Mouse (Mus musculus) thymus, postnatal 14 days (tissue): ENCODE data around the gene C2cd3.
A peak's percentile ranks its signal among the peaks of the same experiment; 100 is the strongest.

ENCODE experiments used
- DNase-seq: peaks from one replicate; pipeline ENCODE4 v3.0.0; 2021

Gene C2cd3

GRCm38 (mm10) chr7:100501027-100501843, 129.2 kb downstream of the C2cd3 start:
- DNase-seq: peak; percentile 42

- no peak for DNase-seq
Observed at GRCm38 (mm10) chr7:100501844-100502373, 129.9 kb downstream of the C2cd3 start.

GRCm38 (mm10) chr7:100502374-100502922, 130.4 kb downstream of the C2cd3 start:
- DNase-seq: no peak

GRCm38 (mm10) chr7:100503076-100503475, 131.0 kb downstream of the C2cd3 start:
- peak; percentile 58 for DNase-seq

- DNase-seq: no peak
Observed at GRCm38 (mm10) chr7:100504740-100505487, 132.9 kb downstream of the C2cd3 start.

GRCm38 (mm10) chr7:100506494-100506893, 134.5 kb downstream of the C2cd3 start:
- DNase-seq: no peak

GRCm38 (mm10) chr7:100508670-100509069, 136.6 kb downstream of the C2cd3 start:
- no peak for DNase-seq

- DNase-seq: no peak
Observed at GRCm38 (mm10) chr7:100511602-100512001, 139.6 kb downstream of the C2cd3 start.

GRCm38 (mm10) chr7:100514573-100514972, 142.5 kb downstream of the C2cd3 start, which contains the start of gene Dnajb13:
Dnajb13 (minus strand) TSS chr7:100514960.
- DNase-seq: no peak
